Mouse (Mus musculus) adrenal gland, postnatal 25 days (tissue): ENCODE data around the gene Atg4a. TPM values are rescaled to one million over a fixed set of nuclear protein-coding genes. Genes with fewer than 3 reads are reported as not detected.
A peak's percentile ranks its signal among the peaks of the same experiment; 100 is the strongest.

Experiments used
- DNase-seq: peaks from one replicate; pipeline ENCODE4 v3.0.0; 2021; ENCODE audit warnings: mixed read lengths
- long read RNA-seq: library from polyadenylated mRNA; stranded (forward); transcript quantifications from one replicate; pipeline ENCODE4 v2.0.0, GENCODE M21; 2021
- total RNA-seq: library from RNA; stranded (reverse); gene quantifications from 2 replicates; pipeline ENCODE4 v1.2.3, GENCODE M21; 2021

Atg4a gene
- total RNA-seq = 10.4 and 14.7 TPM in 2 replicates
- long read RNA-seq, transcript Atg4a-201 (13 exons, 2,202 nt) = major isoform, 31 of 36 reads
- long read RNA-seq, partial matches to known transcripts = 2 of 36 reads
- long read RNA-seq, other reads (novel, unspliced or antisense) = 3 of 36 reads

DNA sequence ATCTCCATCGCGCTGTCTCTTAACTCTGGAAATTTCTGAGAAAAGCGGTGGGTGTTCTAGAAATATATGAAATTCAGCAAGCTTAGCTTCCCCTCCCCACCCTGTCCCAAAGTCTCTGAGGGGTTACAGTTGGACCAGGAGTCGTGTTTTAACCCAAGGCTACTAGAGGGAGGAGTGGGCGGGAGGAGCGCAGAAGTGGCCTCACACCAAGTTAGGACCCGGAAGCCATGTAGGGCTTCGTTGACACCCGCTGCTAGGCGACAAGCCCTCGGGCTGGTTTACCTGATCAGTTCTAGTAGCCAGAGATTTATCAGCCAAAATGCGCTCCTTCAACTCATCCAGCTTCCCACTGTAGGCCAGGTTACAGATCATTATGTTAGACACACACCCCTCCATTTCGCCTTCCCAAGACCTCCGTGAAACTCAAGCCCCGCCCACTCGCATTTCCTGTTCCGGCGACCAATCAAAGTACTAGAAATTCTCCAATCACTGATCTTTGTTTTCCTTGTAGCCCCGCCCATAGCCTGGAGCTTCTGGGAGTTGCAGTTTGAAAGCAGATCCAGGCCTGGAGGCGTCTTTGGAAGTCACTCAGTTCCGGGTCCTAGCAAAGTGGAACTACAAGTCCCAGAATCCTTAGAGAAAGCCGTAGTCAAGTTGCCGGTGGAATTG, at the start of gene Atg4a, which contains the start of gene Psmd10:
Atg4a (plus strand) TSS at position 636 of the 669 bp plus-strand sequence.
Psmd10 (minus strand) TSS at position 457 of the 669 bp plus-strand sequence.
- DNase-seq = peak; percentile 83

- DNase-seq = no peak
These were observed 49.3 kb upstream of the Atg4a start, which contains the start of gene Vsig1 for GRCm38 (mm10) chrX:140907360-140907759. Gene Vsig1 (plus strand): TSS chrX:140907608.

DNA sequence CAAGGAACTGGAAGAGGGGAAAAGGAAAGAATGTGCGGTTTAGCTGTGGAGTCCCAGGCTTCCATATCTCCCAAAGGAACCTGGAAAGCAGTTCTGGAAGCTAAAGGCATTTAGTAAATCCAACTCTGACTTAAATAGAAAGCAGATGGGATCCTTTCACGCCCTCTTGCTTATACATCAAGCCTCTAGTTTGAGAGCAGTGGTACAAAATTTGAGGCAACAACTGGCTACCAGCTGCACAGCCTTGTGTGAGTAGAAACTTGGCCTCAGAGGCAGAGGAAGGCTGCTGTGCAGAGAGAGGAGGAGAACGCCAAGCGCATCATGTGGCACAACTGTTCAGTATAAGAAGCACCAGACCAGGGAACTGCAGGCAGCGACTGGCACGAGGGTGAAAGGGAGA, 35.4 kb upstream of the Atg4a start:
- DNase-seq = no peak

DNA sequence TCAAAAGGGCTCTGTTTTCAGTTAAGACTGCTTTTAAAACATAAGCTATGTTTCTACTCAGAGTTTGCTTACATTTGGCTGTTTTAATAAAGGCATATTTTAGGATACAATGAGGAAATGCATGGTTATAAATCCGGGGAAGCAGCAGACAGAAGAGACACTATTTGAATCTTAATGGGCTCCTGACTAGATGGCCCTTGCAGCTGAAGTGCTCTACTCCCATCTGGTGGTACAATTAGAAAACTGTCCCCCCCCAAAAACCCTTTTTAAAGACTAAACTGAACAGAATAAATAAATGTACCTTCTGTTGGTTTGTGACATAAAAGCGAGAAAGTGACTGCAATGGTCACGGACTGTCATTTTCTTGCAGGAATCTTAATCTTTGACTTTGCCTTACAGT, 24.6 kb upstream of the Atg4a start:
- DNase-seq = no peak

GRCm38 (mm10) chrX:140933263-140933662, 23.4 kb upstream of the Atg4a start:
- DNase-seq = no peak

DNA sequence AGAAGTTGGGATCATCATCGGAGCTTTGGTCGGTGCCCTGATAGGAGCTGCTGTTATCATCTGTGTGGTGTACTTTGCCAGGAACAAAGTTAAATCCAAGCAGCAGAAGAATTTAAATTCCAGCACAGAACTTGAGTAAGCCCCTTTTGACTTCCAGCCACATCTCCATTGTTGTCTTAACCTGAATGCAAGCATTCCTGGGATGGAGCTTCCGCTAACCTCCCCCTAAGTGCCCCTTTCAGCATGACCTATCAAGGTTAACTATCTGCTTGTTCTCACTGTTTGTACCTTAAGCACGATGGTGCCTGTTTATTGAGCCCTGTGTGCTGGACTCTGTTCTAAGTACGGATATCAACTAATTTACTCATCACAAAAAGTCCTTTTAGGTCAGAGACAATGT, 20.4 kb upstream of the Atg4a start:
- no peak for DNase-seq

DNA sequence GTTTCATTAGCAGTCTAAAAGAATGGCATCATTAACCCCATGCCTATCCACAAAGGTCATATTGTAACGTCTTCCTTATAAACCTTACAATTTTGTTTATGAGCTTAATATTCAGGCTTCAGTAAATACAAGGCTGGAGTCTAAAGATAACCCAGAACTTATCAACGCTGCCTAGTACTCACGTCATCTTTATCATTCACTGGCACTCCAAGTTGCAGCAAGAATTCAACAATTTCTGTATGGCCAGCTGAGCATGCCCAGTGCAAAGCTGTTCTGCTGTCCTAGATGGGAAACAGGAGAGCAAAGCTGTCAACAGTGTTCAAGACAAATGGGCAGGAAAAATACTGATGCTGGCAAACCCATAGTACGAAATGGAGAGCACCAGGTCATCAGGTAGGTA, 3.1 kb upstream of the Atg4a start:
- DNase-seq = no peak

- DNase-seq = no peak
These were observed 252 bp downstream of the Atg4a start for GRCm38 (mm10) chrX:140956959-140957358.

GRCm38 (mm10) chrX:140978943-140979342, 22.2 kb downstream of the Atg4a start:
- no peak for DNase-seq

- no peak for DNase-seq
These were observed 22.8 kb downstream of the Atg4a start for GRCm38 (mm10) chrX:140979546-140979945.

DNA sequence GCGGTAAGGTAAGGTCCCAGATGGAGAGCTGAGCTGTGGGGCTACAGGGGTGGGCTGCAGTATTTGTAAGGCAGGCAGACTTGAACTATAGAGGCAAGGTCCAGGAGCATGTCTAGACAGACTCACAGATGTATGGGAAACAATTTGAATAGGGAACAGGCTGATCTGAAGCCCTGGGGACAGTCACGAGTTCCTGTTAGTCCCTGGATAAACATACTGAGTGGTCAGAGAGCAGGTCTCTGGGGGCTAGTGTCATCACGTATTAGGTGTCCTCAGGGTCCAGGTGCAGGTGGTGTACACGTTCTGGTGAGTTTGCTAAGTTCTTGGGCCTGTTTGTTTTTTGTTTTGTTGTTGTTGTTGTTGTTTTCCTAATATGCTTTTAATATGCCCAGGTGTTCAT, 23.5 kb downstream of the Atg4a start:
- no peak for DNase-seq

DNA sequence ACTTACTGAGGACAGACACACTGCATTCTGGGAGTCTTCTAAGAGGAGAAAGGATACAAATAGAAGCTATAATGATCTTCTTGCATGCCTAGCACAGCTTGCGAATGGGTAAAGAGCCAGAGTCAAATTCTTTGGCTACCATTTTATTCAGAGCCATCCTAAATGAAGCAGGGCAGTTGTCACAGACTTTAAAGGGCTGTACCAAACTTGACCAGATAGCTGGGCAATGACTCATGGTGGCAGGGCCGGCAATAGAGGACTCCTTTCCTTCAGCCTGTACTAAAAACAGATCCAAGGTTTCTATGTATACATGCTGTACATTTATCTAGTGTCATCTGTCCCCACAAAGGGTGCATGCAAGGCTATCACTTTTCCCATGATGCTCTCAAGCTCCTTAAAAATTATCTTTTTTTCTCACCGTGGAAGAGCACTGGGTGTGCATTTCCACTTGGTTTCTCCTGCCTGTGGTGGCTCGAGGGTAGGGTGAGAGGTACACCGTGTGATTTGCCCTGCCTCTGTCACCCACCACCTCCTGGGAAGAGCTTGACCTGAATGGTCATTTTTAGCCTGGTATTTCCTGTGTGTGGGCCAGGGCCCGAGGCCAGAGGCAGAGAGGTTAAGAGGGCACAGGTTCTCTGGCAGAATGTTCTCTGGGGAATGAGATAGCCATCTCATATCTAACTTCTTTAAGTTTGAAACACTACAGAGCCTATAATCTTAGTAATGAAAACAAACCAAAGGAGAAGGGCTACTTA, 26.7 kb downstream of the Atg4a start:
- DNase-seq = no peak

GRCm38 (mm10) chrX:140984795-140985194, 28.1 kb downstream of the Atg4a start:
- DNase-seq = no peak

DNA sequence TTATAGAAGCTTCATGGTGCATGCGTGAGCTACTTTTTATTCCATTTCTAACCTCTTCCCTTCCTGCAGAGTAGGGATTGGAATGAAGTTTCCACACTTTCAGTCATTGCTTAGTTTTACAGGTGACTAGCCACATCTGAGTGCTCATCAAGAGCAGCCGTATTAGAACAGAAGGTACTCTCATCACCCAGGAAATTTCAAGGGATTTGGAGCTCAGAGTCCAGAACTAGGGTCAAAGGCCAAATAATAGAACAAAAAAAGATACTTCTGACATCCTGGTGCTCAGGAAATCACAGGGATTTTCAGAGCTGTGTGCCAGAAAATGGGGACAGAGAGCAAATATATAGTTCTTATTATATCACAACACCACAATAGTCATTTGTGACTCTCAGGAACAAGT, 28.5 kb downstream of the Atg4a start:
- no peak for DNase-seq

GRCm38 (mm10) chrX:140996909-140997516, 40.3 kb downstream of the Atg4a start:
- DNase-seq = no peak

DNA sequence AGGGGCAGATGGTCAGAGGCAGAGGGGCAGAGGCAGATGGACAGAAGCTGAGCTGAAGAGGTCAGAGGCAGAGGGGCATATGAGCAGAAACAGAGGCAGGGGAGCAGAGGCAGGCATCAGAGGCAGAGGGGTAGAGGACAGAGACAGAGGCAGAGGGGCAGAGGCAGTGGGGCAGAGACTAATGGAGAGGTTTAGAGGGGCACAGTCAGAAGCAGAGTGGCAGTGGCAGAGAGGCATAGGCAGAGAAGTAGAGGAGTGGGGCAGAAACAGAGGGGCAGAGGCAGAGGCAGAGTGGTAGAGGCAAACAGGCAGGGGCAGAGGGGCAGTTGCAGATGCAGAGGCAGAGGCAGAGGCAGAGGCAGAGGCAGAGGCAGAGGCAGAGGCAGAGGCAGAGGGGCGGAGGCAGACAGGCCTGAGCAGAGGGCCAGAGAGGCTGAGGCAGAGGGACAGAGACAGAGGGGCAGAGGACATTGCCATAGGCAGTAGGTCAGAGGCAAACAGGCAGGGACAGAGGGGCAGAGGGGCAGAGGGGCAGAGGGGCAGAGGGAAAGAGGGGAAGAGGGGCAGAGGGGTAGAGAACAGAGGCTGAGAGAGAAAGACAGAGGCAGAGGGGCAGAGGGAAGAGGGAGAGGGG, 41.3 kb downstream of the Atg4a start:
- no peak for DNase-seq

GRCm38 (mm10) chrX:140998885-140999284, 42.2 kb downstream of the Atg4a start:
- no peak for DNase-seq

DNA sequence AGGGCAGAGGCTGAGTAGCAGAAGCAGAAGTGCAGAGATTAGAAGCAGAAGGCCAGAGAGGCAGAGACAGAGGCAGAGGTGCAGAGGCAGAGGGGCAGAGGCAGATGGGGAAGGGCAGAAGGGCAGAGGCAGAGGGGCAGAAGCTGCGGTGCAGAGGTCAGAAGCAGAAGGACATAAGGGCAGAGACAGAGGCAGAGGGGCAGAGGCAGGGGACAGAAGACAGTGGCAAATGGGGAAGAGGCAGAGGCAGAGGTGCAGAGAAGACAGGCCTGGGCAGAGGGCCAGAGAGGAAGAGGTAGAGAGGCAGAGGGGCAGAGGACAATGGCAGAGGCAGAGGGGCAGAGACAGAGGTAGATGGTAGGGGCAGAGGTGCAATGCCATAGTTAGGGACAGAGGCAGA, 193.0 kb downstream of the Atg4a start:
- no peak for DNase-seq

GRCm38 (mm10) chrX:141150290-141150689, 193.6 kb downstream of the Atg4a start:
- no peak for DNase-seq

GRCm38 (mm10) chrX:141151182-141151581, 194.5 kb downstream of the Atg4a start:
- no peak for DNase-seq

DNA sequence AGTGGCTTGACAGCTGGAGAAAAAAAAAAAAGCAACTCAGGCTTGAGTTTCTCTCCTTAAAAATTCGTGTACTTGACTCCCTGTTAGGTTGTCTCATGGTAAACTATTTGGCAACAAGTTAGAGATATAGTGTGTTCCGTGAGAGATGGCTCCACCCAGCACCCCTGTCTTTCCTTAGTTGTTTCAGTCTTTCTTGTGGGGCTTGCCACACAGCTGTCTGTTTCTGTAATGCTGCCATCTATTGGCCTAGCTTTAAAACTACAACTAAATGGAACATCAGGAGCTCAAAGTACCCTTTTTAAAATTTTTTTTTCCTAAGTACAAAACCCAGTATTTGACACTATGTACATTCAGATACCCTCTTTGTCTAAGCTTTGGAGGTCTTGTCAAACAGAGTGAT, 200.0 kb downstream of the Atg4a start:
- no peak for DNase-seq

- no peak for DNase-seq
These were observed 200.9 kb downstream of the Atg4a start for GRCm38 (mm10) chrX:141157626-141158025.

DNA sequence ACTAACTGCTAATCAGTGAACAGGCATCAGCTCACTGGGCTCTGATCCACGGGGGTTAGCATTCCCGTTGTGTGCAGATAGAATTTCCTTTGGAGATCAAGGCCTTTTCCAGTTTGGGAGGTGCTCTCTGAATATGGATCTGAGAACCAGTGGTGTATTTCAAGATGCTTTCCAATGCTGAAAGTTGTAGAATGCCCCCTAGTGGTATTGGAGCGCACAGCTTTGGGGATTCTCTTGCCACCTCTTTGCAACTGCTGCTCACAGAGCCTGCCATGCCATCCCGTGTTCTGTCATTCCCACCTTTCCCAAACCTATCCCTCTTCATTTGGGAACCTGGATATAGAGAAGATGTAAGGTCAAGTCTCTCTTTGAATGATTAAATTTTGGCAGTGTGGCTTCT, 201.5 kb downstream of the Atg4a start:
- DNase-seq = no peak
